ENCODE assay signal across 8 mouse cellular contexts in the genomic region with DNA sequence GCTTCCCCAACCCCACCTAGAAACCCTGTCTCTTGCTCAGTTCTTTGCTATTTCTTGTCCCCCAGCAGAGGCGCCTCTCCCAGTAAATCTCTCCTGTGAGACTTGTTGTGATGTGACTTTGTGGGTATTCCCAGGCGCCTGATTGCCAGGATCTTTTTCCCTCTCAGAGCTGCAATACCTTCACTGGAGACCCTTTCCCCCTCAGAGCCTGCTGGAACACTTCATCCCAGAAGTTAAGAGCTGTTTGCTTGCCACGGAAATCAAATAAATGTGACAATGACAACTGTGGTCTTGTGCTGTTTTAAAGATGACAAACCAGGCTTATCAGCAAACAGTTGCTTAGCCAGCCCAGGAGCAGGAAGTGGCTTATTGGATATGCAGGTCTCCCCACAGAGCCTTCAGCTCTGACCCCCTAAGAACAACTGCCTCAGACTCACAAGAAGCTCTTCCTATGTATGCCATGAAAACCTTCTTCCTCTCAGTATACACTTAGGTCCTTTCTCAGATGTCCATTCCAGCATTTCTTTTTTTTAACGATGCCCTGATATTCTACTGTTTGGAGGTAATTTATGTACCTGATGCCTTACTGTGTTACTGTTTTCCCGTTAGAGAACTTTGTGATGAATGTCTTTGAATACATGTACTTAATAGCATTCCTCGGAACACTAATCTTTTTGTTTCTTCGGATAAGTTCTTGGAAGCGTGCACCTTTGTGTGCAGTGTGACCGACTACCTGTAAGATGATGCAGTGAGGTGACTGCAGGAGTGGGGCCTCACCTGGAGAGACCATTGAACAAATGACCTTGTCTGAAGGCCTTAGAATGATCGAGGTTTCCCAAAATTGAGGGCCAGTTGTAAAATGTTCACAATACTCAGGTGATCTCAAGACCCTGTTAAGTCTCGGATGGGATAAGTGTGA. TPM values are rescaled to one million over a fixed set of nuclear protein-coding genes. Genes with fewer than 3 reads are reported as not detected.
A peak's percentile ranks its signal among the peaks of the same experiment; 100 is the strongest.
DNase-seq lines count a peak whose midpoint lies in the region; ATAC-seq and TF ChIP-seq lines count a peak whose summit lies in the region.

No protein-coding gene starts in this region.

- no peaks in the 10 kb centered on the region for H3K27me3 ChIP-seq in C2C12 (ENCODE audit: control insufficient read depth, insufficient read depth, insufficient read length)
- no peaks in the 10 kb centered on the region for H3K27me3 ChIP-seq in limb, embryonic 14.5 days (ENCODE audit: control insufficient read depth, insufficient read depth, low read length)
- H3K27me3 ChIP-seq in splenic B cell, adult 2 months (ENCODE audit: control insufficient read depth, insufficient read depth, low read length, poor library complexity, severe bottlenecking), result no peaks in the 10 kb centered on the region

- H3ac ChIP-seq in C2C12 (ENCODE audit: control insufficient read depth, insufficient read length, low read depth), result peak overlapping the region; percentile 47

- H3K79me2 ChIP-seq in C2C12 (ENCODE audit: control insufficient read depth, insufficient read depth), result peaks cover 41% of the 10 kb centered on the region

- H3K79me3 ChIP-seq in C2C12 (ENCODE audit: low read depth), result peaks cover 33% of the 10 kb centered on the region

- peak overlapping the region; percentile 97 for H3K27ac ChIP-seq in embryonic fibroblast, embryonic 13.5 days (ENCODE audit: insufficient read depth, low read length)
- H3K27ac ChIP-seq in limb, embryonic 14.5 days (replicated peaks; ENCODE audit: low read depth, low read length), result peak overlapping the region; percentile 85

- DNase-seq in cerebellum, adult 9-10 months, result peak; percentile 46
- DNase-seq in limb, embryonic 14.5 days (ENCODE audit: low spot score), result no peak
- DNase-seq in splenic B cell, adult 2 months (ENCODE audit: low read depth, low spot score), result peak; percentile 44
- DNase-seq in spleen, postnatal 4 days (ENCODE audit: low spot score in 2 of 2), result no peak
- DNase-seq in ovary, postnatal 14 days (ENCODE audit: low spot score), result no peak

- no peaks in the 10 kb centered on the region for H3K9me3 ChIP-seq in limb, embryonic 14.5 days (ENCODE audit: control insufficient read depth, low read length)

- H3K4me2 ChIP-seq in limb, embryonic 14.5 days (replicated peaks; ENCODE audit: low read depth, low read length, severe bottlenecking), result peak overlapping the region; percentile 47

- H3K4me1 ChIP-seq in embryonic fibroblast, embryonic 13.5 days (ENCODE audit: control insufficient read depth, insufficient read depth, low read length), result peaks cover 3% of the 10 kb centered on the region
- H3K4me1 ChIP-seq in limb, embryonic 14.5 days (ENCODE audit: control insufficient read depth, insufficient read depth, low read length), result peaks cover 24% of the 10 kb centered on the region

- WGBS in limb, embryonic 14.5 days, result 10% methylated on average over 11 of the region's 11 CpGs

- no peak for ATAC-seq in cerebellum, adult (ENCODE audit: insufficient number of reproducible peaks, low FRiP score, low TSS enrichment)
- no peak for ATAC-seq in limb, embryonic 14.5 days (ENCODE audit: low FRiP score, low read depth)

- H3K4me3 ChIP-seq in C2C12 (ENCODE audit: insufficient read depth, poor library complexity, severe bottlenecking), result no peak overlapping the region
- H3K4me3 ChIP-seq in embryonic fibroblast, embryonic 13.5 days (ENCODE audit: insufficient read depth, low read length), result no peak overlapping the region
- peak overlapping the region; percentile 90 for H3K4me3 ChIP-seq in limb, embryonic 14.5 days (replicated peaks; ENCODE audit: low read length)

- peak; percentile 49; the same call in 1 of the 2 replicates for TF ChIP-seq POLR2A in embryonic fibroblast, embryonic 13.5 days (IDR thresholded peaks at IDR 0.05; ENCODE audit: low read depth, low read length)
- no peak for TF ChIP-seq POLR2A in limb, embryonic 14.5 days (IDR thresholded peaks at IDR 0.05; ENCODE audit: borderline replicate concordance, extremely low read depth, insufficient read depth, insufficient read length)

- peaks cover 19% of the 10 kb centered on the region for H3K36me3 ChIP-seq in C2C12 (ENCODE audit: control insufficient read depth, insufficient read depth)
- H3K36me3 ChIP-seq in limb, embryonic 14.5 days (ENCODE audit: control insufficient read depth, insufficient read depth, low read length), result peaks cover 8% of the 10 kb centered on the region
- H3K36me3 ChIP-seq in splenic B cell, adult 2 months (ENCODE audit: control insufficient read depth, insufficient read depth, low read length, poor library complexity, severe bottlenecking), result no peaks in the 10 kb centered on the region

- no peak overlapping the region; the same call in 1 of the 2 replicates for H3K9ac ChIP-seq in limb, embryonic 14.5 days (ENCODE audit: low read depth, low read length, severe bottlenecking)

- TF ChIP-seq CTCF in C2C12 (IDR thresholded peaks at IDR 0.05; ENCODE audit: control insufficient read depth, insufficient read depth, insufficient read length), result no peak
- no peak for TF ChIP-seq CTCF in embryonic fibroblast, embryonic 13.5 days (IDR thresholded peaks at IDR 0.05; ENCODE audit: borderline replicate concordance, insufficient read depth, low read length)

TF ChIP-seq in C2C12, 6 proteins besides CTCF, POLR2A, EP300 and RAD21:
- no peak for TF ChIP-seq CEBPB (IDR thresholded peaks at IDR 0.05; ENCODE audit: low read depth)
- TF ChIP-seq MYOG (IDR thresholded peaks at IDR 0.05; ENCODE audit: control insufficient read depth, extremely low read depth, insufficient read length), result no peak
- no peak for TF ChIP-seq USF1 (IDR thresholded peaks at IDR 0.05; ENCODE audit: low read depth)
- TF ChIP-seq MYOD1 (IDR thresholded peaks at IDR 0.05; ENCODE audit: control insufficient read depth, insufficient read length, low read depth), result no peak
- TF ChIP-seq MAX (IDR thresholded peaks at IDR 0.05), result no peak
- no peak for TF ChIP-seq FOSL1 (IDR thresholded peaks at IDR 0.05; ENCODE audit: insufficient read depth, low read length, poor library complexity, severe bottlenecking)

RNA-seq across cellular contexts. Expression of a gene that starts 0.9 kb away (rescaled TPM):
- polyA plus RNA-seq in C2C12 (2012; fragmentation: generic; extraction: Trizol), result 180 TPM
- 86.4 and 87.3 TPM in 2 replicates for polyA plus RNA-seq in embryonic fibroblast, embryonic 13.5 days (2011; ENCODE audit: insufficient read length, low read depth, missing spikeins)
- 131 and 253 TPM in 2 replicates for polyA plus RNA-seq in limb, embryonic 14.5 days (2012; rRNA removed)
- polyA plus RNA-seq in limb, embryonic 14.5 days (2014; fragmentation: Nextera tagmentation; extraction: Ambion mirVana), result 122 and 125 TPM in 2 replicates

RNA-seq across cellular contexts. Expression of a gene that starts 18.4 kb away (rescaled TPM):
- 20.2 TPM for polyA plus RNA-seq in C2C12 (2012; fragmentation: generic; extraction: Trizol)
- polyA plus RNA-seq in embryonic fibroblast, embryonic 13.5 days (2011; ENCODE audit: insufficient read length, low read depth, missing spikeins), result 15.0 and 18.6 TPM in 2 replicates
- polyA plus RNA-seq in limb, embryonic 14.5 days (2012; rRNA removed), result 39.6 and 40.7 TPM in 2 replicates
- polyA plus RNA-seq in limb, embryonic 14.5 days (2014; fragmentation: Nextera tagmentation; extraction: Ambion mirVana), result 26.4 and 28.3 TPM in 2 replicates

Comparison
In these comparisons a context has a peak if more than half of its experiments do, and no peak if none do; other contexts are left out.
1. DNase-seq: peak in cerebellum, adult 9-10 months (single experiment) and splenic B cell, adult 2 months (single experiment); none in limb, embryonic 14.5 days (single experiment), spleen, postnatal 4 days (0 of 2) and ovary, postnatal 14 days (single experiment).